Comparison of ENCODE assay signal across 8 mouse cellular contexts in the genomic region with DNA sequence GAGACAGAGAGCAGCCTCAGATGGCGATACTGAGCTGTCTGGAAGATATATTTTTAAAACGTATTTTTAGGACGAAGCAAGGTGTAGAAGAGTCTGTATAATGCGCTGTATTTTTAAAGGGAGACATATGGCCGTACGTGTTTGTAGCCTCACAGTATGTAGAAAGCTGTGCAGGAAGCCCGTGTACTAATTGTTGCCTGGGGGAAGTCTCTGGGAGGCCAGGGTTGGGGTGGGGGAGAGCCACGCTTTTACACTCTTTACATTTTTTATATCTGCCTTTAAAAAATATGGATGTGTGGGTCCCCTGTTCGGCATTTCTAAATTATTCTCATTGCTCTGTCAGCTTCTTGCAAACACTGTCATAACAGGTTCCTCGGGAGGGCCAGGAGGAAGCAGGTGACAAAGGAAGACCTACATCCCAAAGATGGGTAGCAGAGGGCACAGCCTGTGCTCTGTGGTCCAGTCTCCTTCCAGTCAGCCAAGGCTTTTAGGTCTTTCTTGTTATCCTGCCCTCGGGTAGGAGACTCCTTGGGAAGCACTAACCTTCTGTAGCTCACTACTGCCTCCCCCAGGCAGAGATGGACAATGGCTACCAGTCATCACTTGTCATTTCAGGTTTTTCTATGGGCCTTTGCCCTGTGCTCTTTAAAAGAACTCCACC.
A peak's percentile ranks its signal among the peaks of the same experiment; 100 is the strongest.
DNase-seq lines count a peak whose midpoint lies in the region; ATAC-seq and TF ChIP-seq lines count a peak whose summit lies in the region.

No protein-coding gene starts in this region.

- peak; percentile 38 for ATAC-seq in forebrain, postnatal 0 days
- no peak for ATAC-seq in liver, postnatal 0 days
- ATAC-seq in stomach, postnatal 0 days (ENCODE audit: low FRiP score, low TSS enrichment): no peak

- H3K9ac ChIP-seq in forebrain, postnatal 0 days: no peak overlapping the region
- H3K9ac ChIP-seq in liver, postnatal 0 days (replicated peaks): no peak overlapping the region
- H3K9ac ChIP-seq in stomach, postnatal 0 days (ENCODE audit: low read length): no peak overlapping the region

- peak; percentile 77 for TF ChIP-seq CTCF in forebrain, postnatal 0 days (IDR thresholded peaks at IDR 0.05; ENCODE audit: low read depth)
- peak; percentile 49 for TF ChIP-seq CTCF in liver, postnatal 0 days (IDR thresholded peaks at IDR 0.05; ENCODE audit: low read depth)
- TF ChIP-seq CTCF in stomach, postnatal 0 days (IDR thresholded peaks at IDR 0.05; ENCODE audit: low read depth): peak; percentile 79

- no peaks in the 10 kb centered on the region for H3K27me3 ChIP-seq in forebrain, postnatal 0 days (ENCODE audit: insufficient read depth, low read length)
- no peaks in the 10 kb centered on the region for H3K27me3 ChIP-seq in liver, postnatal 0 days (ENCODE audit: insufficient read depth, low read length)
- H3K27me3 ChIP-seq in stomach, postnatal 0 days (ENCODE audit: control insufficient read depth, insufficient read depth, low read length): no peaks in the 10 kb centered on the region

- no peaks in the 10 kb centered on the region for H3K9me3 ChIP-seq in forebrain, postnatal 0 days (ENCODE audit: low read length)
- 0 out of 2 replicates have a peak, but pooled peaks cover 6% of the 10 kb centered on the region for H3K9me3 ChIP-seq in liver, postnatal 0 days (ENCODE audit: low read length)
- 0 out of 2 replicates have a peak, but pooled peaks cover 5% of the 10 kb centered on the region for H3K9me3 ChIP-seq in stomach, postnatal 0 days (ENCODE audit: control insufficient read depth, low read length)

- no peak for TF ChIP-seq EP300 in liver, postnatal 0 days (IDR thresholded peaks at IDR 0.05; ENCODE audit: low read depth)
- no peak for TF ChIP-seq EP300 in stomach, postnatal 0 days (optimal IDR thresholded peaks at IDR 0.05)

- 59% methylated on average over 11 of the region's 11 CpGs for WGBS in forebrain, postnatal 0 days
- 74% methylated on average over 11 of the region's 11 CpGs for WGBS in liver, postnatal 0 days (ENCODE audit: insufficient replicate concordance)
- 76% methylated on average over 11 of the region's 11 CpGs for WGBS in stomach, postnatal 0 days

- H3K4me3 ChIP-seq in forebrain, postnatal 0 days (ENCODE audit: low read depth, low read length): no peak overlapping the region
- H3K4me3 ChIP-seq in liver, postnatal 0 days (ENCODE audit: low read depth, low read length): no peak overlapping the region
- H3K4me3 ChIP-seq in stomach, postnatal 0 days (ENCODE audit: low read depth, low read length): no peak overlapping the region

- no peak overlapping the region for H3K4me2 ChIP-seq in forebrain, postnatal 0 days (ENCODE audit: low read depth)
- no peak overlapping the region for H3K4me2 ChIP-seq in liver, postnatal 0 days (ENCODE audit: low read depth, low read length)
- H3K4me2 ChIP-seq in stomach, postnatal 0 days (replicated peaks; ENCODE audit: low read depth): no peak overlapping the region

- no peaks in the 10 kb centered on the region for H3K4me1 ChIP-seq in forebrain, postnatal 0 days (ENCODE audit: insufficient read depth)
- H3K4me1 ChIP-seq in liver, postnatal 0 days (ENCODE audit: insufficient read depth): no peaks in the 10 kb centered on the region
- H3K4me1 ChIP-seq in stomach, postnatal 0 days (replicated peaks; ENCODE audit: control insufficient read depth, insufficient read depth): no peaks in the 10 kb centered on the region

- H3K36me3 ChIP-seq in forebrain, postnatal 0 days (ENCODE audit: insufficient read depth): no peaks in the 10 kb centered on the region
- no peaks in the 10 kb centered on the region for H3K36me3 ChIP-seq in liver, postnatal 0 days (replicated peaks; ENCODE audit: insufficient read depth, low read length)
- H3K36me3 ChIP-seq in stomach, postnatal 0 days (ENCODE audit: control insufficient read depth, insufficient read depth, low read length): no peaks in the 10 kb centered on the region

- 0 out of 2 replicates have a peak overlapping the region, but pooled peaks have one; percentile 15 for H3K27ac ChIP-seq in forebrain, postnatal 0 days (ENCODE audit: low read depth, low read length)
- no peak overlapping the region for H3K27ac ChIP-seq in liver, postnatal 0 days (ENCODE audit: low read depth)
- H3K27ac ChIP-seq in stomach, postnatal 0 days (replicated peaks): no peak overlapping the region

- DNase-seq in heart, adult 18-20 months: peak; percentile 11 to 41
- no peak for DNase-seq in heart, adult 8-10 months (ENCODE audit: low spot score)
- peak; percentile 26 for DNase-seq in thymus, postnatal 4 days
- DNase-seq in thymus, postnatal 36 days: no peak
- DNase-seq in forebrain, postnatal 0 days: peak; percentile 78
- no peak for DNase-seq in liver, postnatal 0 days
- DNase-seq in stomach, postnatal 0 days (ENCODE audit: low spot score): no peak
- DNase-seq in urinary bladder, postnatal 4 days (ENCODE audit: low spot score in 2 of 2): no peak

Comparison
In these comparisons a context has a peak if more than half of its experiments do, and no peak if none do; other contexts are left out.
1. DNase-seq: peak in heart, adult 18-20 months (2 of 2), thymus, postnatal 4 days (single experiment) and forebrain, postnatal 0 days (single experiment); none in heart, adult 8-10 months (single experiment), thymus, postnatal 36 days (0 of 2), liver, postnatal 0 days (single experiment), stomach, postnatal 0 days (single experiment) and urinary bladder, postnatal 4 days (0 of 2).
2. Peak in every context shown above with its lines, with median percentiles within 50 percentile points of each other: CTCF ChIP-seq.